Mouse (Mus musculus): ENCODE measurements around the gene Slco3a1.

The Slco3a1 gene

DNA sequence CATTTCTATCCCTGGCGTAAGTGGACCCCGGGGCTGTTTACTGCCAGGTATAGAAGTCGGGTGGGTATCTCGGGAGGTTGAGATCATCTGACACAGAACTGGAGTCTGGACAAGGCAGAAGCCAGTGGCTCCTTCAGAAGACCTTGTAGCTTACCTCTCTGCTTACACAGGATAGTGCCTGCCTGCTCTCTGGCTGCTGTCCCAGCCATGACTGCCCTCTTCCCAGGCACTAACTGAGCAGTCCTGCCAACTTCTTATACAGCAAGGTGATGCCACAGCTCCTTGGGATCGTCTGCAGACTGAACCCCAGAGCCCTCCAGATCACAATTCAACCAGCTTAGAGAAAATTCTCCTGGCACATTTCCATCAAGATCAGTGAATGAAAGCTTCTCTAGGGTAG is 26.4 kb downstream of the Slco3a1 start:
- DNase-seq (ENCODE audit: low spot score) = no peak

DNA sequence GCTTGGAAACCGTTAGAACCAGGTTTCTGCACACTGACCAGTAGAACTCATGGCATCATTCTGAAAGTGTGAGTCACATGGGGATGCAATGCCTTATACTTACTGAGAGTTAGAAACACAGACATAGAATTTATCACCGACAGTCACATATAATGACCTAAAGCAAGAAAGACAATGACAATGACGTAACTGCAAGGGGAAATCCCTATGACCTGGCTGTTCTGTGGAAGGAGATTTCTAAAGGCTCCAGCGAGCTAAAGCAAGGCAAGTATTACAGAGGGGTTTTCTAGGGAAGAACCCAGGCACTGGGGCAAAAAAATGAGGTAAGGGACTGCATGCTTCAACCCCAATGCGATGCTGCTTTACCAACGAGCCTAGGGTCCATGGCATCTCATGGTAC is 26.9 kb downstream of the Slco3a1 start:
- DNase-seq (ENCODE audit: low spot score) = no peak

DNA sequence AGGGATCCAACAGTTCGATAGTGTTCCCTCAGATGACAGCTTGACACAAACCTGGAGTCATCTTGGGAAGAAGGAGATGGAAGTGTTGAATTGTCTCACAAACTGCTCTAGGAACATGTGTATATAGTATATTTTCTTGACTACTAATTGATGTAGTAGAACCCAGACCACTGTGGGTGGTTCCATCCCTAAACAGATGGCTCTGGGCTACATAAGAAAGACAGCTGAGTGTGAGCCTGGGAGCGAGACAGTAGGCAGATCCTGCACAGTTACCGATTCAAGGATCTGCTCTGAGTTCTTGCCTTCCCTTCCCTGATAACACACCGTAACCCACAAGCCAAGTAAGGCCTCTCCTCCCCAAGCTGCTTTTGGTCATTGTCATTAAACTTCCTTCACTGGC is 28.6 kb downstream of the Slco3a1 start:
- no peak for DNase-seq (ENCODE audit: low spot score)

GRCm38 (mm10) chr7:74525586-74525985 is 29.0 kb downstream of the Slco3a1 start:
- DNase-seq (ENCODE audit: low spot score) = no peak

- no peak for DNase-seq (ENCODE audit: low spot score)
Measured at GRCm38 (mm10) chr7:74524188-74524971, 30.2 kb downstream of the Slco3a1 start.

GRCm38 (mm10) chr7:74523086-74523485 is 31.5 kb downstream of the Slco3a1 start:
- DNase-seq (ENCODE audit: low spot score) = peak; percentile 17

DNA sequence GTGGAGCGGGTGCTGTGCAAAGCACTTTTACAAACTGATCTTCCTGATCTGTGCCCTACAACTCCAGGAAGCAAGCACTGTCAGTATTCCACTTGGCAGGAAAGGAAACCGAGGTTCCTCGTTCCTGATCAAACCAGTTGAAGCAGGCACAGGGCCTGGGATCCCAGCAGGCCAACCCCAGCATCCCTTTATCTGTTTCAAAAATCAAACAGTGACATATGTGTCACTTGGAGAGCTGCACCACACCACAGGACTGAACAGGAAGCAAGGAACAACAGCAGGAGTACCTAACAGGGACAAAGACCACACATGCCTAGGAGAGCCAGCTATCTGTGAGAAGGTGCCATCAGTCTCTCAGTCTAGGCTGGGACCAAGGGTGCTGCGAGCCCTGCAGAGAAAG is 32.3 kb downstream of the Slco3a1 start:
- no peak for DNase-seq (ENCODE audit: low spot score)

DNA sequence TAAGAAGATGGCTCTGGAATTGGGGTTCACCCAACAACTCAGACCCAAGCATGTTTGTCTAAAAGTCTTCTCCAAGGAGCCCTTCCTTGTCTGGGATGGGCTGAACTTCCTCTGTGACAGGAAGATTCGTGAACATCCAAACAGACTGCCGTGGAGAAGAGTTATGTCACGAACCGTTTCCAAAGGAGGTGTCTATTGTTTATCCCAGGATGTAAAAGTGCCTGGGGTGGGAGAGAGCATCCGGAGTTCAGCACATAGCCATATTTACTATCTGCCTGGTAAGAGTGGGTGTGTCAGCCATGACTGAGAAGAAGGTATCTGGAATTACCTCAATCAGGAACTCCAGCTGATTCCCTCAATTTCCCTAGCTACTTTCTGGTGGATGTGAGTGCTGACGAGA is 35.2 kb downstream of the Slco3a1 start:
- DNase-seq (ENCODE audit: low spot score) = no peak

DNA sequence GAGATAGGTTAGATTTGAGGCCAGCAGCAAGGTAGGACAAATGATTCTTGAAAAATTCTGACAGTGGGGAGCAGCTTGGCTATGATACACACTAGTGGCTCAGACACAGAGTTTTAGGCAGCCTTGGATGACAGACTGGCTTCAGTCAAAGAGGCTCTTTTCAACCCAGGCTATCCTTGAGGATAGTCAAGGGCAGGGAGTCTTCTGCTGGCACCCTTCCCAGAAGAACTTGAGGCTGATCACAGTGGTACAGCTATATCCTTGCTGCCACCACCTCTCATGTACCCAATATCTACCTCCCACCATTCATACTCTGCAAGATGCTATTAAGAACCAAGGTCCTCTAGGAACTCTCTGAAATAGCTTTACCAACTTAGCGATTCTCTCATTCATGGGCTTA is 35.8 kb downstream of the Slco3a1 start:
- no peak for DNase-seq (ENCODE audit: low spot score)

- no peak for DNase-seq (ENCODE audit: low spot score)
Measured at GRCm38 (mm10) chr7:74518255-74518654, 36.3 kb downstream of the Slco3a1 start.

DNA sequence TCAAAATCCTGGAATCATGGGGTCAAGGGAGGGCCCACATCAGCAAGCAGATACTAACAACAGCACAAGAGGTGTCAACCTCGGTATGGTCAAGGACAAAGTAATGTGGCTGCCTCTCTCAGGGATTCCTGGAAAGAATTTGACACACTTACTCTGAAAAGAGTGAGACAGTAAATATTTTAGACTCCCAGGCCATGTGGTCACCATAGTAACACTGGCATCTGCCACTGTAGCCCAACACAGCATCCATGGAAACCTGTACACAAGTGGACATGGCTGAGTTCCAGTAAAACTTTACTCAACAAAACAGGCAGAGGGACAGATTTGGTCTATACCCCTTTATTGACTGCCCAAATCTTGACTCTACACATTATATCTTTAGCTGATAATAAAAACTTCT is 43.9 kb downstream of the Slco3a1 start:
- no peak for DNase-seq (ENCODE audit: low spot score)

DNA sequence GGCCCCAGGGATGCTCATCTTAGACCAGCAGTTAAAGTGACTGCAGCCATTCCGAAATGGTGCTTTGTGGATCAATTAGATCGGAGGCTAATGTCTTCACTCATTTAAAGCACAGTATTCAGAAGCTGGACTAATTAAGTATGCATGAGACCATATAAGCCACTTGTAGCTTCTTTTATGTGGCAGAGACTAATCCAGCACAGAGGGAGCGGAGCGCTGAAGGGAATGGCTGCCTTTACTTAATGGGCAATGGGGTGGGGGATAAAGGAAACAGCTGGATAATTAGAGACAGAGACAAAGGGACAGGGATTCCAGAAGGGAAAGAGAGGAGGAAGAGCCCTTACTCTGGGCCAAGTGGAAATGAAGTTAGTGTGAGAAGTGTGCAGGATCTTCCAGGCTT is 46.4 kb downstream of the Slco3a1 start:
- DNase-seq (ENCODE audit: low spot score) = no peak

- DNase-seq (ENCODE audit: low spot score) = no peak
Measured at GRCm38 (mm10) chr7:74506856-74507255, 47.7 kb downstream of the Slco3a1 start.

DNA sequence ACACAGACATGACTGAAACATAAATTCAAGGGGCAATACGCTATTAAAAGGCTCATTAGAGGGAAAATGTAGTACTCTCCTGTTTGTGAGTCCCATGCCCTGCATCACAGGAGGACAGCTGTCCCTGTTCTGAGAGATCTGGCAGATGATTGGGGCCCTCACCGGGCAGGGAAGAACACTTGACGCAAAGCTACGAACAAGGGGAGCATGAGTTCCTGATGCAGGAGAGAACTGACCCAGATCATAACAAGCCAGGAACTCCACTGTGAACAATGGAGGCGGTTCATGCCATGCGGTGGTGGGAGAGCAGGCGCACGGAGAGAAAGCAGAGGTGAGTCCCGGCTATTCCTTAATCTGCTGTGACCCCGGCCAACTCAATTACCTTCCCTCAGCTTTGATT is 48.9 kb downstream of the Slco3a1 start:
- DNase-seq (ENCODE audit: low spot score) = no peak

- peak; percentile 69 for DNase-seq (ENCODE audit: low spot score)
Measured at GRCm38 (mm10) chr7:74501187-74501586, 53.4 kb downstream of the Slco3a1 start.

DNA sequence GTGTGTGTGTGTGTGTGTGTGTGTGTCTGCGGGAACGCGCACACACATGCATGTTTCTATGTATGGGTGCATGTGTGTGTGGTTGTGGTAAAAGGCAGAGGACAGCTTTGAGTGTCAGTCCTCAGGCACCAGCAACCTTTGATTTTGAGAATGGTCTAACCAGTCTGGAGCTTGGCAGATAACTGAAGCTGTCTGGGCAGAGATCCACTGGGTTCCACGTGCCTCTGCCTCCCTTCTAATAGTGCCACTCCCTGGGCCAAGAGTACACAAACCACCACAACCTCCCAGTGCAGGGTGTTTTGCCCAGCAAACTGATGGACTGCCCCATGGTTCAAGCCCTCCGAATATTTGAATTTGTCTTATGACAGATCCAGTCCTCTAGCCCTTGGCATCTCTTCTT is 55.1 kb downstream of the Slco3a1 start:
- no peak for DNase-seq (ENCODE audit: low spot score)

DNA sequence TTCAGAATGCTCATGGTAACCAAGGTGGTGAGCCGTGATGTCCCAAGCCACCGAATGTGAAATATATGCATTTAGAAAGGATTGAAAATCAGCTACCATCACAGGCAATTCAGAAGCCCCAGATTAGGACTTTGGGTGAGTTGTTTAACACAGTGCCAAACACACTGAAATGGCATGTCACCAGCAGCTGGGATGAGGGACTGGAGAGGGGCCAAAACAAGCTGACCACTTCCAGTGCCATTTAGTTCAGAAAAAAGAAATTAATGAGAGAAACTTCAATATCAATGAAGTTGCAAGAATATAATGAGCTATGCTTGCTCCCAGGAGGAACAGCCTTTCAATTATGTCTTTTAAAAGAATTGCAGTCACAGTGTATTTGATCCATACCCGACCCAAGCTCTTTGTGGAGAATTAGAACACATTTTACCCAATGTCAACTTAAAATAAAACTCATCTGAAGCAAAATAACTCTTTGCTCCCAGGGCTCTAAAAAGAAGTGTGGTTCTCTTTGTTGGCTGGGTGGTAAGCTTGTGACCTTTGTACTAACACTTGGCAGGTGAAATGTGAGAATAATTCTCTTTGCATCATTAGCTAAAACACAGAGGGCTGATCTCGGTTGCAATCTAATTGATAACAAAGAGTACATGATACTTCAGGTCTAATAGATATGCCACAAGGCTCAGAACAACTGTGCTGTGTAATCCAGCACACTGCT is 56.2 kb downstream of the Slco3a1 start:
- DNase-seq (ENCODE audit: low spot score) = no peak

DNA sequence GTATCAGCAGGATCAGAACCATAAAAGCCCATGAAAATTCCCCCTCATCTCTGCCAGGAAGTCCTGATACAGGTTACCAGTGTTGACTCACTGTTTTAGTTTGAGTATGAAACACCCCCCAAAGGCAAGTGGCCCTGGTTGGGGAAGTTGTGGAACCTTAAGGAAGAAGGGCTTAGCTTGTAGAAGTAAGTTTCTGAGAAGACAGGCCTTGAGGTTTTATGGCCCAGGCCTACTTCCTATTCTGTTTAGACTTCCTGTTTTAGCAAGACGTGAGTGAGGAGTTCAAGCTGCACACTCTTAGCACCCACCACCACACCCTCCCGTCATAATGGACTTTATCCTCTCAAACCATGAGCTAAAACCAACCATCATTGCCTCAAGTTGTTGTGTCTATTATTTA is 57.4 kb downstream of the Slco3a1 start:
- DNase-seq (ENCODE audit: low spot score) = no peak

DNA sequence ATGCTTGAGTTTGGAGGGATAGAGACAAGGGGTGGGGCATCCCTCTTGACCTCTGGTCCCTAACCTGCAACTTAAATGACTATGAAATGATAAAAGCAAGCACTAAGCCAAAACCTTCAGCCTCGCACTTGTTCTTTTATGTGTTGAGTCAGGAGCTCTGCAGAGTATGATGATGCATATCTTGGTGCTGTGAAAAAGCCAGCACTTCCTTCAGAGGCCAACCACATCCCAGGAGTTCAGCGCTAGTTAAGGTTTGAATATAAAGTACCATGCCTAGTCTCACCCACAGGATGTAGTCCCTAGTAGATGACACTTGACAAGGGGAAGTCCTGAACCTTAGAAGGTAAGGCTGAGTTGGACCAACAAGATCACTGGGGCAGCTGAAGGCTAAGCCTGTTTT is 59.1 kb downstream of the Slco3a1 start:
- no peak for DNase-seq (ENCODE audit: low spot score)

- no peak for DNase-seq (ENCODE audit: low spot score)
Measured at GRCm38 (mm10) chr7:74493775-74494174, 60.8 kb downstream of the Slco3a1 start.

DNA sequence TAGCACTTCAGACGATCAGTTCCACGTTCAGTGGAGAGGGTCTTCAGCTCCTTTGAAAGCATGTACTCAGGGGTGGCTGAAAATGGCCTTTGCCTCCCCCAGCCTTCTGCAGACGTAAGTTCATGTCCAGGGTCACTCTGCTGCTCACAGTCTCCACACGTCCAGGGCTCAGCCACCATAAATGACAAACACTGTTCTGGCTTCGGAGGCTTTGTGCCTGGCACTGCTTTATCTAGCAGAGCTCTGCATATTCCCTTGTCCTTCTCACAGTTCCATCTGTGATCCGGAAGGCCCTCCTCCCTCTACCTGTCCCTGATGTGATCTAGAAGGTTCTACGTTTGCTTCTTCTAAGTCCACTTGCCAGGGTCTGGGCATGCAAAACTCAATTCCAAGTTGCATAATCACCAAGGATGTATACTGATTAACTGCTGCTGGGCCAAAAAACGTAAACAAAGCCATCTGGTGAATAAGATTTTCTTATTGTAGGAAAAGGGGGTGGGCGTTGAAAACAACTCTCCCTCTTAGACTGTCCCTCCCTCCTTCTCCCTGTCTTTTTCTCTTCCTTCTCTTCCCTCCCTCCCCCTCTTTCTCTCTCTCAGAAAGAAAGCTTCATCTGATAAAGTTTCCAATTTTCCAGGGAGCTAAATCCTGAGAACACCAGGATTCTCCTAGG is 62.8 kb downstream of the Slco3a1 start:
- no peak for DNase-seq (ENCODE audit: low spot score)

- no peak for DNase-seq (ENCODE audit: low spot score)
Measured at GRCm38 (mm10) chr7:74488141-74488540, 66.4 kb downstream of the Slco3a1 start.

- no peak for DNase-seq (ENCODE audit: low spot score)
Measured at GRCm38 (mm10) chr7:74487727-74488126, 66.9 kb downstream of the Slco3a1 start.

All from embryo, embryonic 10 days (tissue).